Mouse (Mus musculus) bone marrow, adult 2 months (tissue): ENCODE data around the gene Slc35b3. TPM values are rescaled to one million over a fixed set of nuclear protein-coding genes. Genes with fewer than 3 reads are reported as not detected.
A peak's percentile ranks its signal among the peaks of the same experiment; 100 is the strongest.

Experiments
- H3K27ac ChIP-seq: fragments of 200-500 bp; 2 replicates; pipeline ENCODE4 v1.5.1; 2012; ENCODE audit warnings: low read depth, mild to moderate bottlenecking, control low read depth, inconsistent platforms, low read length; ENCODE audit not compliant: control insufficient read depth, poor library complexity, insufficient read depth
- H3K4me1 ChIP-seq: fragments of 200-500 bp; 2 replicates; pipeline ENCODE4 v1.6.1; 2011; ENCODE audit warnings: low read length; ENCODE audit not compliant: control insufficient read depth, insufficient read depth
- H3K4me3 ChIP-seq: fragments of 200-500 bp; replicated peaks from 2 replicates; pipeline ENCODE3; 2011; ENCODE audit warnings: mild to moderate bottlenecking, low read depth, low read length, control low read depth; ENCODE audit not compliant: control insufficient read depth
- CTCF ChIP-seq: fragments of 200-500 bp; IDR thresholded peaks from 2 replicates; pipeline ENCODE4 v1.5.1; 2011; ENCODE audit warnings: low read length, control low read depth; ENCODE audit not compliant: control insufficient read depth, insufficient read depth
- POLR2A ChIP-seq: fragments of 200-500 bp; IDR thresholded peaks from 2 replicates; pipeline ENCODE4 v1.6.1; 2011; ENCODE audit warnings: low read depth, mild to moderate bottlenecking, control low read depth, low read length, borderline replicate concordance; ENCODE audit not compliant: control insufficient read depth
- WGBS: fragments of 180-500 bp; shearing (Covaris S2); methylation state at CpG from one replicate; pipeline ENCODE4 v1.1.7; 2018; 5-methylcytosine and 5-hydroxymethylcytosine counted together
- polyA plus RNA-seq: library from polyadenylated mRNA; stranded (reverse); fragments of >200 nt; gene quantifications from 2 replicates; pipeline ENCODE4 v1.2.4, GENCODE M21; 2011; ENCODE audit warnings: low replicate concordance; ENCODE audit not compliant: missing spikeins, insufficient read depth, insufficient read length

Slc35b3 gene
- polyA plus RNA-seq, result 14.0 and 21.8 TPM in 2 replicates

DNA sequence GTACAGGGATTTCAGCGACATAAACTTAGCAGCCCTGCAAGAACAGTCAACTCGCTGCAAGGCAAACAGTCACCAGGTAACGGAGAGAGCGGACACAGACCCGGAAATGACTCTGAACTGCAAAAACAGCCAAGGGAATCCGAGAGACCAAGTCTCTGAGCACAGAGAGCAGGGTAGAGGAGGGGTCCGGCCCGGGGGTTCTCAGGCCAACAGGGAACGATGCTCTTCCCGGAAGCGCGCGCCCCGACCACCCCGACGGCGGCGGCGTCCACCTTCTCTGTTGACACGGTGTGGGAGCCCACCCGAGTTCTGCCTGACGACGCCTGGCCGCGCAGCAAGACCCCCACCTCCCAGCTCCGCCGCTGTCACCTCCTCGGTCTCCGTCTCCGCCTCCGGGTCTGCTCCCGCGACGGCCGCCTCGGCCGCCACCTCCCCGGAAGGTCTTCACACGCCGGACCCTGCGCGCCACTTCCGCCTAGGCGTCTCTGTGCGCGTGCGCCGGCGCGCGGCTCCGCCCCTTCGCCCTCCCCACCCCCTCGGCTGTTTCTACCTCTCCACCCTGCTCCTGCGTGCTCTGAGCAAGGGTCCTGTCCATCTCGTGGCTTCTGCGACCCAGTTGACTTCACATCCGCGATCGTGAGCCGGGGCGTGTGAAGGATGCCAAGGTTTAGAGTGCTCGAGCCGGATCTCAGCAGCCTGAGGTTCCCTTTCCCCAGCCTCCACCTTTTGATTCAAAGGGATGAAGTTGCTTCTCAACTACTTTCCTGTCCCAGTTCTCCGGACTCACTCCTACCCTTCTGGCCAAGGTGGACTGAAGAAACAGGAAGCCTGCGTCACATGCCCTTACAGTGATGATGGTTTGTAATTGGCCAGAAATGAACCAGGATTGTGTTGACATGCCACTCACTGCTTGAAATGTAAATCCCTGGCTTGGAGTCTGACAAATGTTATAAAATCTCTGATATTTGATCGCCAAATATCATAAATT is at the start of gene Slc35b3:
TSS of gene Slc35b3 (minus strand) at position 813 of the 988 bp plus-strand sequence.
- Histone ChIP-seq H3K4me3 (peak within 1 kb of the TSS; percentile 95), H3K27ac (peak within 1 kb of the TSS; percentile 86), H3K4me1 (no peaks in the 10 kb centered on the region; the same call in 1 of the 2 replicates)
- no peak for TF ChIP-seq CTCF
- TF ChIP-seq POLR2A, result peak; percentile 85
- under 1% methylated on average over 67 of the region's 67 CpGs for WGBS

DNA sequence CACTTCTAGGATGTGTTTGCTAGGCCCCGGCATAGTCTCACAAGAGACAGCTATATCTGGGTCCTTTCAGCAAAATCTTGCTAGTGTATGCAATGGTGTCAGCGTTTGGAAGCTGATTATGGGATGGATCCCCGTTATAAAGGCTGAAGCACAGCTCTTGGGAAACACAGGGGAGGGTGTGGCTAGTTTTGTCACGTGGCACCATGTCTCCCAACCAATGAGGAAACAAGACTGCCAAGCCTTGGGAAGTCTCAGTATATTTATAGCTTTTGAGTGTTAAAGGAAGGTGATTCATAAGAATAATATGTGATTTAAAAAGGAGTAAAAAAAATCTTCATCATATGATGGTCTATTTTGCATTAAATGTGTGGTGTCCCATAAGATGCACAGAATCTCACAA is 49.6 kb upstream of the Slc35b3 start:
- Histone ChIP-seq H3K4me3 (no peak overlapping the region), H3K4me1 (no peaks in the 10 kb centered on the region), H3K27ac (no peak overlapping the region)
- 59% methylated on average over 4 of the region's 4 CpGs for WGBS
- TF ChIP-seq POLR2A (no peak), CTCF (no peak)

DNA sequence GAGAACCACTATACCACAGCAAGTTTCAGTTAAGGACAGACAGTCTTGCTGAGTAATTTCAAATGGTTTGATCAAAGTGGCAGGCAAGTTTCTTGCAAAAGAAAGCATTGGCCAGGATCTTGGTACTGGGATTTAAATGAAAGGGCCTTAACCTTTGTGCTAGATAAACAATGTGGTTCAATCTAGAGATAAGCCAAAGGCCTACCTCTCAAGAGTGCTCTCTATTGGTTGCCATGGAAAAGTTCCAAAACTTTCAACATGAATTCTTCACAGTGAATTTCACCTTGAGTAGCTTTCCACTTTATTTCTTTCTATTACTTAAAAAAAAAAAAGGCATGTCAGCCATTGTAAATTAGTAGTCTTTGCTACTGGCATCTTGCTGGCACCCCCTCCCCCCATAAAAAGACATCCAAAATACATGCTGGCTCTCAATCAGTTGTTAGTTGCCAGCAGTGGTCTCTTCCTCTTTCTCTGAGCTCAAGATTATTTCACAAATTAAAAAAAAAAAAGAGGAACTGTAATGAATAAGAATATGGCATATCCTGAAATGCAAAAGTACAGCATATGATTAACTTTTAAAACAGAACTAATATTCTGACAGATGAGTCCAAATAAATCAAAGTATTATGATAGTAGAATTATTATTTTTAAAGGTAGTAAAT is 42.6 kb upstream of the Slc35b3 start:
- H3K4me3 ChIP-seq, result no peak overlapping the region
- no peak for TF ChIP-seq POLR2A
- no peak for TF ChIP-seq CTCF
- H3K4me1 ChIP-seq, result no peaks in the 10 kb centered on the region
- H3K27ac ChIP-seq, result no peak overlapping the region

DNA sequence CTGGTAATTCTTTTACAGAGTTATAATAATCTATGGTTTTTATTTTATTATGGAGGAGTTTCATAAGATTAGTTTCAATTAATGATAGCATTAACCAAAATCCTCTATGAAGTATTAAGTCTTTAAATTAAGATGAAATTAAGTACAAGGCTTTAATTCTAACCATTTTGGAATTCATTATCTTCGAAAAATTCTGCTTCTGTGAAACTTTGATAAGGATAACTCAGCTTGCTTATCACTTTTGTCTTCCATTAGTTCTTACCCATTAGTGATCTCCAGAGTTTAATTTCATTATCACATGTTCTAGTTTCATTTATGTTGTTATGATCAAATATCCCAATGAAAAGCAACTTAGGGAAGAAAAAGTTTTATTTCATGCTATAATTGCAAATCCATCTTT is 41.7 kb upstream of the Slc35b3 start:
- Histone ChIP-seq H3K27ac (no peak overlapping the region), H3K4me1 (no peaks in the 10 kb centered on the region), H3K4me3 (no peak overlapping the region)
- TF ChIP-seq CTCF (no peak), POLR2A (no peak)
- WGBS, result 65% methylated on average over 1 of the region's 1 CpGs

DNA sequence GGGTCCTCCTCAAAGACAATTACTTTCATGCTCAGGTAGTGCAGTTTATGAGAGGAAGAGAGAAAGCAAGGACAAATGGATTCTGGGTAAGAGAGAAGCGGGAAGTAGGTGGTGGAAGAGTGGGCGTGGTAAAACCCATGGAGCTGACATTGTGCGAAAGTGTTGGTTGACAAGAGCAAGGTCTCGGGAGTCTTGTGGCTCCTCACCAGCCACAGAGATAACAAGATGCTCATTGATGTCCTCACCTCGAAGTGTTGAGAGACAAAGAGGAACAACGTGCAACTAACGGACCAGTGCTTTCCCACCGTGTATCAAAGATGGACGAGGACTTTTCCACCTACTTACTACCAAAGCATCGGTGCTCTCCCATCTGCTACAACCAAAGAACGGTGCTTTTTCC is 40.8 kb upstream of the Slc35b3 start:
- no peak for TF ChIP-seq CTCF
- no peak for TF ChIP-seq POLR2A
- Histone ChIP-seq H3K4me1 (no peaks in the 10 kb centered on the region), H3K4me3 (no peak overlapping the region), H3K27ac (no peak overlapping the region)
- 71% methylated on average over 11 of the region's 11 CpGs for WGBS

DNA sequence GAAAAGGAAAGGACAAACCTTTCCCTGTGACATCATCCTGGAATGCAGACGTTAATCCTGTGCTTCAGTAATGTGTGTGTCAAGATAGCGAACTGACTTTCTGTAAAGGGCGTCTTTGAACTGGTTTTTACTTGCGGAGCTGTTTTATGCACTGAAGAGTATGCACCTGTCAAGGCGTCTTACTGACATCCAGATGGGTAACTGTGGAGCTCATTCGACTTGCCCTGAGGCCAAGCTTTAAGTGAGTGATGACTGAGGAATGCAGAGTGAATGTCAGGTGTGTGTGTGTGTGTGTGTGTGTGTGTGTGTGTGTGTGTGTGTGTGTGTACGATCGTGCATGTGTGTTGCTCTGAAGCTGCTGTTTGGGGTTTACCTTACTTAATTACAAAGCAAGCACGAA is 38.3 kb upstream of the Slc35b3 start:
- WGBS, result 78% methylated on average over 9 of the region's 9 CpGs
- Histone ChIP-seq H3K4me3 (no peak overlapping the region), H3K4me1 (no peaks in the 10 kb centered on the region), H3K27ac (no peak overlapping the region)
- TF ChIP-seq POLR2A (no peak), CTCF (no peak)

DNA sequence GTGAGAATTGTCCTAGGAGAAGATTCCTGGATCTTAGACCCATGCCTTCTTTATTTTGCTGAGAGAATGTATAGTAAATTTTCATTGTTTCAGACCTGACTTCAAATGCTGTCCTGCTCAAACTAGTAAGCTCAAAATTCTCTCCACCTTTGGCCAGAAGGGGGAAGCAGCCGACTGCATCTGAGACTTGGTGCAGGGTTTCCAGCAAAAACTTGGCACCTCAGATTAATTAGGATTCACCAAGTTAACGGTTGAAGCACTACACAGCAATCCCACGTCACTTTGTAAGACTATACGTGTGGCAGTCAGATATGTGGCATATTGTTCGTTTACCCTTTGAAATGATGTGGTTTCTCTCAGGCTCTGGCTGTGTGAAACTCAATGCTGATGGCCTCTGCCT is 31.9 kb upstream of the Slc35b3 start:
- H3K27ac ChIP-seq, result no peak overlapping the region
- 26% methylated on average over 5 of the region's 5 CpGs for WGBS
- TF ChIP-seq POLR2A (no peak), CTCF (no peak)
- H3K4me3 ChIP-seq, result no peak overlapping the region
- H3K4me1 ChIP-seq, result no peaks in the 10 kb centered on the region

DNA sequence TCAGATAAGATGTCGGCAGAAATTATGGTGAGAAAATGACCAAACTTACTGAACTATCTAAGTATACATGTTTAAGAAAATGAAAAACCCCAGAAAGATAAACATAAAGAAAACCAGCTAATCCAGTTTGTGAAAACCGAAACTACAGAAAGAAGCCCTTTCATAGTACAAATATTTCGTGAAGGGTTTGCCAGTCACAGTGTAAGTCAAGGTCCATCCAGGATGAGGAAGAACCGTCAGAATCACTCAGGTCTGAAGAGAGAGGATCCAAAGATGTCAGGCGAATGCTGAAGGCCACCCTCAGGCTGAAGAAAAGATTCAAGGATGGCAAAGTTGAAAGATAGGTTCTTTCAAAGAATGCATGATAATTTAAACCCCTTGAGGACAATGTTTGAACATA is 23.1 kb upstream of the Slc35b3 start:
- Histone ChIP-seq H3K4me3 (no peak overlapping the region), H3K4me1 (no peaks in the 10 kb centered on the region), H3K27ac (no peak overlapping the region)
- 78% methylated on average over 5 of the region's 5 CpGs for WGBS
- TF ChIP-seq CTCF, result no peak
- no peak for TF ChIP-seq POLR2A
